Mouse (Mus musculus): Measurements from ENCODE around the gene Zap70.

Zap70 gene

DNA sequence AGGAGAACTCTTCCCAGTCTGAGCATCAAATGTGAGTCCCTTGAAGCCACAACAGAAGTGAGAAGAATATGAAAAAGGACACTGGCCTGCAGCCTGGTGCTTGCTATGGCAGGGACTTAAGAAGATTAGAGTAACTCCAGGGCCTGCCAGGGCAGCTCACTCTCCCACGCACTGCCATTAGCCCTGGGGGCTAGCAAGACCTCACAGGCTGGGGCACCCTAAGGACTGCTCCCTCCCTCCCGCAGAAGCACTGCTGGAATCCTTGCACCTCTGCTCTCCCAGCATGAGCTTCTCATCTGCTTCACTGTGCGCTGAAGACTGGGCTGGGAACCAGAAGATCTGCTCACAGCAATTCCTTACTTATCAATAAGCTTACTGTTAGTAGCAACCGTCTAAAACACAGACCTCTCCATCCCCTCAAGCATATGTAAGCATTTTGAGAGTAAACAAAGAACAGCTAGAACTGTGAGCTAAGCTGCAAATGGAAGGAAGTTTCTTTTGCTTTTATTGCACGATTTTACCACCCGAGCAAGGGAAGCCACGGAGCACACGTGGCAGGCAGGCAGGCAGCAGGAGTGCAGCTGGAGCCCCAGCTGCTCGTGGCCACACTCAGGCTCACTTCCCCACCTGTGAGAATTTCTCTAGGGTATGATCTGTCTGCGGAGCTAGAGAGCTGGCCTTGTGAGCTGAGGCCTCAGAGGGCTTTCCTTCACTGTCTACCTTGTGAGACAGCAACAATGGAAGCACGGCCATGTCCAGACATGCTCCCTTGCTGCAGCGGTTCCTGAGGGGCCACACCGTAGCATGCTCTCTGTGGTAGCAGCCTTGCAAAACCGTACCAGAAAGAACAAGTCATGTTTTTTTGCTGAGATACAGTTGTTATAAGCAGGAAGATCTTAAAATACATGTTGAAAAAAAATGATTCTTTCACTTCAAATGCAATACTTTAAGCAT is 69.6 kb downstream of the Zap70 start:
- in situ Hi-C loops (cut with MboI, MseI): no loop called here
